Mouse (Mus musculus): ENCODE measurements around the gene Gm5039. TPM values are rescaled to one million over a fixed set of nuclear protein-coding genes. Genes with fewer than 3 reads are reported as not detected.

The Gm5039 gene
- polyA plus RNA-seq, 1 experiment from 2014 or later, result not detected

Other genes with a start within 250 kb of the Gm5039 start
- not detected in 2 replicates for gene Gm16368, start 240.3 kb downstream of the Gm5039 start, polyA plus RNA-seq (2015; fragmentation: Nextera tagmentation; extraction: Ambion mirVana)
- gene Gm10436, start 141.9 kb downstream of the Gm5039 start, polyA plus RNA-seq (2015; fragmentation: Nextera tagmentation; extraction: Ambion mirVana), result not detected in 2 replicates
- not detected in 2 replicates for gene Gm8332, start 73.9 kb downstream of the Gm5039 start, polyA plus RNA-seq (2015; fragmentation: Nextera tagmentation; extraction: Ambion mirVana)
- gene Gm5662, start 49.5 kb downstream of the Gm5039 start, polyA plus RNA-seq (2015; fragmentation: Nextera tagmentation; extraction: Ambion mirVana), result not detected in 2 replicates
- 7.9 and 8.4 TPM in 2 replicates for gene Adck1, start 36.5 kb upstream of the Gm5039 start, polyA plus RNA-seq (2015; fragmentation: Nextera tagmentation; extraction: Ambion mirVana)